Mouse (Mus musculus): ENCODE data around the gene Ranbp9. TPM values are rescaled to one million over a fixed set of nuclear protein-coding genes. Genes with fewer than 3 reads are reported as not detected.
A peak's percentile ranks its signal among the peaks of the same experiment; 100 is the strongest.
"Not testable (repeated sequence)": the region's sequence is repeated elsewhere in the genome, so short reads cannot be mapped to it uniquely, and the experiment has no call there.

Ranbp9 gene
- polyA plus RNA-seq, 3 experiments from 2014 or later: 25.0 to 34.8 (median 34.3) TPM

GRCm38 (mm10) chr13:43495645-43496044 is 14.6 kb upstream of the Ranbp9 start:
- ATAC-seq: no peak

GRCm38 (mm10) chr13:43493725-43494124 is 12.6 kb upstream of the Ranbp9 start:
- no peak for ATAC-seq

GRCm38 (mm10) chr13:43493058-43493481 is 12.0 kb upstream of the Ranbp9 start:
- ATAC-seq: no peak

- no peak for ATAC-seq
Observed at GRCm38 (mm10) chr13:43486501-43487213, 5.6 kb upstream of the Ranbp9 start.

- ATAC-seq: no peak
Observed at GRCm38 (mm10) chr13:43485278-43485976, 4.3 kb upstream of the Ranbp9 start.

GRCm38 (mm10) chr13:43482782-43483181 is 1.7 kb upstream of the Ranbp9 start:
- no peak for ATAC-seq

- no peak for ATAC-seq
Observed at GRCm38 (mm10) chr13:43481859-43482245, 770 bp upstream of the Ranbp9 start.

GRCm38 (mm10) chr13:43480595-43480956 is 506 bp downstream of the Ranbp9 start:
- no peak for ATAC-seq

GRCm38 (mm10) chr13:43479767-43480571 is 1.1 kb downstream of the Ranbp9 start:
- no peak for ATAC-seq

- ATAC-seq: no peak
Observed at GRCm38 (mm10) chr13:43479024-43479705, 1.9 kb downstream of the Ranbp9 start.

GRCm38 (mm10) chr13:43478586-43478985 is 2.5 kb downstream of the Ranbp9 start:
- no peak for ATAC-seq

GRCm38 (mm10) chr13:43477098-43477697 is 3.9 kb downstream of the Ranbp9 start:
- ATAC-seq: no peak

GRCm38 (mm10) chr13:43476226-43476625 is 4.9 kb downstream of the Ranbp9 start:
- no peak for ATAC-seq

GRCm38 (mm10) chr13:43474722-43475121 is 6.4 kb downstream of the Ranbp9 start:
- ATAC-seq: no peak

GRCm38 (mm10) chr13:43471861-43472260 is 9.2 kb downstream of the Ranbp9 start:
- not testable (repeated sequence) for ATAC-seq

- ATAC-seq: no peak
Observed at GRCm38 (mm10) chr13:43469607-43470006, 11.5 kb downstream of the Ranbp9 start.

GRCm38 (mm10) chr13:43464605-43465004 is 16.5 kb downstream of the Ranbp9 start:
- no peak for ATAC-seq

- ATAC-seq: no peak
Observed at GRCm38 (mm10) chr13:43457161-43457560, 23.9 kb downstream of the Ranbp9 start.

- no peak for ATAC-seq
Observed at GRCm38 (mm10) chr13:43454431-43454830, 26.7 kb downstream of the Ranbp9 start.

GRCm38 (mm10) chr13:43452843-43453605 is 28.1 kb downstream of the Ranbp9 start:
- peak; percentile 95 for ATAC-seq

GRCm38 (mm10) chr13:43452177-43452576 is 28.9 kb downstream of the Ranbp9 start:
- ATAC-seq: no peak

GRCm38 (mm10) chr13:43450686-43451085 is 30.4 kb downstream of the Ranbp9 start:
- no peak for ATAC-seq

Measured in inflammation-experienced regulatory T-cells, adult 6 months (primary cell).